Mouse (Mus musculus): Measurements from ENCODE around the gene Gck. TPM values are rescaled to one million over a fixed set of nuclear protein-coding genes. Genes with fewer than 3 reads are reported as not detected.

The Gck gene
- polyA plus RNA-seq, 1 experiment = 0.30 TPM

- TF ChIP-seq CTCF (IDR thresholded peaks at IDR 0.05; ENCODE audit: borderline replicate concordance, insufficient read depth, low read length) (no peak), POLR2A (IDR thresholded peaks at IDR 0.05; ENCODE audit: low read depth, low read length) (no peak)
- peaks cover 7% of the 10 kb centered on the region; the same call in 1 of the 2 replicates for H3K4me1 ChIP-seq (ENCODE audit: control insufficient read depth, insufficient read depth, low read length)
- no peak overlapping the region for H3K27ac ChIP-seq (ENCODE audit: insufficient read depth, low read length)
- H3K4me3 ChIP-seq (ENCODE audit: insufficient read depth, low read length) = no peak overlapping the region
These were observed 10.2 kb upstream of the Gck start for GRCm38 (mm10) chr11:5960051-5960450.

- Histone ChIP-seq H3K27ac (ENCODE audit: insufficient read depth, low read length) (peak within 1 kb of the TSS; percentile 95), H3K4me3 (ENCODE audit: insufficient read depth, low read length) (peak within 1 kb of the TSS; percentile 97), H3K4me1 (ENCODE audit: control insufficient read depth, insufficient read depth, low read length) (peaks cover 7% of the 10 kb centered on the region; the same call in 1 of the 2 replicates)
- TF ChIP-seq POLR2A (IDR thresholded peaks at IDR 0.05; ENCODE audit: low read depth, low read length) (peak; percentile 78), CTCF (IDR thresholded peaks at IDR 0.05; ENCODE audit: borderline replicate concordance, insufficient read depth, low read length) (no peak)
These were observed 5.8 kb upstream of the Gck start, which contains the start of gene Ykt6 for GRCm38 (mm10) chr11:5955546-5956276. Ykt6 (plus strand) TSS chr11:5955693.

- TF ChIP-seq CTCF (IDR thresholded peaks at IDR 0.05; ENCODE audit: borderline replicate concordance, insufficient read depth, low read length) (no peak), POLR2A (IDR thresholded peaks at IDR 0.05; ENCODE audit: low read depth, low read length) (no peak)
- Histone ChIP-seq H3K27ac (ENCODE audit: insufficient read depth, low read length) (peak overlapping the region; percentile 95), H3K4me1 (ENCODE audit: control insufficient read depth, insufficient read depth, low read length) (peaks cover 7% of the 10 kb centered on the region; the same call in 1 of the 2 replicates)
These were observed 5.2 kb upstream of the Gck start for GRCm38 (mm10) chr11:5954965-5955504.

GRCm38 (mm10) chr11:5954435-5954834 is 4.6 kb upstream of the Gck start:
- TF ChIP-seq POLR2A (IDR thresholded peaks at IDR 0.05; ENCODE audit: low read depth, low read length) (no peak), CTCF (IDR thresholded peaks at IDR 0.05; ENCODE audit: borderline replicate concordance, insufficient read depth, low read length) (no peak)
- peaks cover 7% of the 10 kb centered on the region; the same call in 1 of the 2 replicates for H3K4me1 ChIP-seq (ENCODE audit: control insufficient read depth, insufficient read depth, low read length)

More at GRCm38 (mm10) chr11:5954965-5955504, 5.2 kb upstream of the Gck start:
- H3K4me3 ChIP-seq (ENCODE audit: insufficient read depth, low read length) = peak overlapping the region; percentile 47

GRCm38 (mm10) chr11:5953130-5953765 is 3.4 kb upstream of the Gck start:
- no peak overlapping the region for H3K27ac ChIP-seq (ENCODE audit: insufficient read depth, low read length)
- TF ChIP-seq CTCF (IDR thresholded peaks at IDR 0.05; ENCODE audit: borderline replicate concordance, insufficient read depth, low read length) (no peak), POLR2A (IDR thresholded peaks at IDR 0.05; ENCODE audit: low read depth, low read length) (no peak)
- H3K4me1 ChIP-seq (ENCODE audit: control insufficient read depth, insufficient read depth, low read length) = 0 out of 2 replicates have a peak, but pooled peaks cover 5% of the 10 kb centered on the region
- H3K4me3 ChIP-seq (ENCODE audit: insufficient read depth, low read length) = no peak overlapping the region

More at GRCm38 (mm10) chr11:5954435-5954834, 4.6 kb upstream of the Gck start:
- no peak overlapping the region for H3K4me3 ChIP-seq (ENCODE audit: insufficient read depth, low read length)
- H3K27ac ChIP-seq (ENCODE audit: insufficient read depth, low read length) = no peak overlapping the region

GRCm38 (mm10) chr11:5952501-5952900 is 2.6 kb upstream of the Gck start:
- 0 out of 2 replicates have a peak, but pooled peaks cover 2% of the 10 kb centered on the region for H3K4me1 ChIP-seq (ENCODE audit: control insufficient read depth, insufficient read depth, low read length)

GRCm38 (mm10) chr11:5948546-5949250 is 1.2 kb downstream of the Gck start:
- TF ChIP-seq POLR2A (IDR thresholded peaks at IDR 0.05; ENCODE audit: low read depth, low read length) (no peak), CTCF (IDR thresholded peaks at IDR 0.05; ENCODE audit: borderline replicate concordance, insufficient read depth, low read length) (no peak)
- Histone ChIP-seq H3K4me3 (ENCODE audit: insufficient read depth, low read length) (no peak overlapping the region), H3K27ac (ENCODE audit: insufficient read depth, low read length) (no peak overlapping the region), H3K4me1 (ENCODE audit: control insufficient read depth, insufficient read depth, low read length) (no peaks in the 10 kb centered on the region)

More at GRCm38 (mm10) chr11:5952501-5952900, 2.6 kb upstream of the Gck start:
- no peak overlapping the region for H3K27ac ChIP-seq (ENCODE audit: insufficient read depth, low read length)
- H3K4me3 ChIP-seq (ENCODE audit: insufficient read depth, low read length) = no peak overlapping the region
- TF ChIP-seq POLR2A (IDR thresholded peaks at IDR 0.05; ENCODE audit: low read depth, low read length) (no peak), CTCF (IDR thresholded peaks at IDR 0.05; ENCODE audit: borderline replicate concordance, insufficient read depth, low read length) (no peak)

- no peak for TF ChIP-seq CTCF (IDR thresholded peaks at IDR 0.05; ENCODE audit: borderline replicate concordance, insufficient read depth, low read length)
- no peak for TF ChIP-seq POLR2A (IDR thresholded peaks at IDR 0.05; ENCODE audit: low read depth, low read length)
- Histone ChIP-seq H3K4me3 (ENCODE audit: insufficient read depth, low read length) (no peak overlapping the region), H3K4me1 (ENCODE audit: control insufficient read depth, insufficient read depth, low read length) (no peaks in the 10 kb centered on the region), H3K27ac (ENCODE audit: insufficient read depth, low read length) (no peak overlapping the region)
These were observed 2.1 kb downstream of the Gck start for GRCm38 (mm10) chr11:5947796-5948195.

GRCm38 (mm10) chr11:5945096-5945495 is 4.8 kb downstream of the Gck start:
- Histone ChIP-seq H3K27ac (ENCODE audit: insufficient read depth, low read length) (no peak overlapping the region), H3K4me3 (ENCODE audit: insufficient read depth, low read length) (no peak overlapping the region)

More at GRCm38 (mm10) chr11:5945096-5945495, 4.8 kb downstream of the Gck start:
- no peaks in the 10 kb centered on the region for H3K4me1 ChIP-seq (ENCODE audit: control insufficient read depth, insufficient read depth, low read length)
- TF ChIP-seq POLR2A (IDR thresholded peaks at IDR 0.05; ENCODE audit: low read depth, low read length) (no peak), CTCF (IDR thresholded peaks at IDR 0.05; ENCODE audit: borderline replicate concordance, insufficient read depth, low read length) (no peak)

All from embryonic fibroblast, embryonic 13.5 days (primary cell).